Comparison of ENCODE assay signal across 9 mouse cellular contexts in the genomic region with DNA sequence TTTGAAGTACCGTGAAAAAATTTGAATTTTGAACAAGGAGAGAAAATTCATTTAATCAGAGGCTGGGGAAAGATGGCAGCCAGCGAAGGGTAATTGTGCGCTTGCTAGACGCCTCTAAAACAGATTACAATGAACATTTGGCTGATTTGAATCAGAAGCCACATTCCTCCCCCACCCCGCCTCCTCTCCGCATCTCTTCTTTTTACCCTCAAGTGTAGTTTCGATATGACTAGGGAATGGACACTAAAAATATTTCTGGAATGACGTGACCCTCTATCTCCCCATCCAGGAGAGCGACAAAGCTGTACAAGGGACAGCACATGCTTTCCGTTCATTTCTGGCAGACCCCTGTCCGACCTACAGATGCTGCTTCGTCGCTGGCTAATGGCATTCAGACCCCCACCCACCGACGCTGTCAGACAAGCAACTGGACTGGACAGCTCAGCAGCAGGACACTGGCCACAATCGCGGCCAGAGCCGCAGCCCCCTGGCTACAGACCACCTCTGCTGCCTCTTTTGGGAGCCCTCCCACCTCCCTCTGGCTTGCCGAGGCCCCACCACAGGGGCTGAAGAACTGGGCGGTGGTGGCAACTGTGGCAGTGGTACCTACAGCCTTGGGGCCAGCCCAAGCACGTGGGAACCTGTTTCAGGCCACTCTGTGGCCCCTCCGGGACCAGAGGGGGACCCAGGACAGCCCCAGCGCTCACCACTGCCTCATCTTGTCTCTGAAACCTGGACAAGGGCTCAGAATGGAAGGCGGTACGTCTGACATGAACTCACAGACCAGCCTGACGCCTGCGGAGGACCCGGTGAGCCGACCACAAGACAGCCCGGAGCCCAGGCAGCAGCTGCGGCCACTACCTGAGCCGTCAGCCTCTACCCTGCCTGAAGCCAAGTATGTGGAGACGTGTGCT. TPM values are rescaled to one million over a fixed set of nuclear protein-coding genes. Genes with fewer than 3 reads are reported as not detected.
A peak's percentile ranks its signal among the peaks of the same experiment; 100 is the strongest.
DNase-seq lines count a peak whose midpoint lies in the region; ATAC-seq lines count a peak whose summit lies in the region.
"Had no signal": no experiment of that assay in that cellular context is flagged by ENCODE, and none has a peak within 500 bp of the region (broad histone marks: within the 10 kb centered on the region; RNA-seq: fewer than 3 reads in every experiment).

A gene (plus strand): TSS at position 321 of the 914 bp plus-strand sequence.

- H3K36me3 ChIP-seq in lung, embryonic 15.5 days, result no peaks in the 10 kb centered on the region
- no peaks in the 10 kb centered on the region for H3K36me3 ChIP-seq in embryonic facial prominence, embryonic 15.5 days
- H3K36me3 ChIP-seq: neural tube, embryonic 13.5 days had no signal

- 0 out of 2 replicates have a peak, but pooled peaks have one; percentile 17 for ATAC-seq in lung, embryonic 15.5 days (ENCODE audit: borderline replicate concordance, extremely low read depth, low FRiP score, low TSS enrichment)
- no peak; the same call in 1 of the 2 replicates for ATAC-seq in embryonic facial prominence, embryonic 15.5 days (ENCODE audit: insufficient number of reproducible peaks, low FRiP score, low TSS enrichment, low read depth)
- ATAC-seq in megakaryocyte, adult 5-6 weeks (ENCODE audit: poor library complexity, severe bottlenecking), result no peak

- no peaks in the 10 kb centered on the region for H3K27me3 ChIP-seq in lung, embryonic 15.5 days
- H3K27me3 ChIP-seq in embryonic facial prominence, embryonic 15.5 days, result no peaks in the 10 kb centered on the region
- H3K27me3 ChIP-seq: neural tube, embryonic 13.5 days had no signal

- no peak within 1 kb of the TSS for H3K4me3 ChIP-seq in lung, embryonic 15.5 days
- H3K4me3 ChIP-seq in embryonic facial prominence, embryonic 15.5 days (replicated peaks), result no peak within 1 kb of the TSS
- H3K4me3 ChIP-seq: neural tube, embryonic 13.5 days had no signal

- WGBS in lung, embryonic 15.5 days, result 63% methylated on average over 33 of the region's 33 CpGs
- whole genome bisulfite sequencing in embryonic facial prominence, embryonic 15.5 days, result 60% methylated on average over 33 of the region's 33 CpGs

- DNase-seq in lung, postnatal 36 days, result no peak
- no peak for DNase-seq in heart, postnatal 25 days (ENCODE audit: low spot score)
- peak; percentile 45 to 59 for DNase-seq in right cerebral cortex, adult 2 months (ENCODE audit: low spot score in 2 of 2)
- DNase-seq in c-Kit-positive CD71-positive TER-119-positive erythroid progenitor cells, embryonic 14.5 days (ENCODE audit: low spot score), result no peak
- no peak for DNase-seq in kidney, postnatal 14 days

- H3K4me2 ChIP-seq in lung, embryonic 15.5 days, result peak within 1 kb of the TSS; percentile 30
- H3K4me2 ChIP-seq in embryonic facial prominence, embryonic 15.5 days (replicated peaks), result peak within 1 kb of the TSS; percentile 17; the same call in 1 of the 2 replicates

- intact Hi-C loops in heart, postnatal 25 days (cut with DNase I), result loop anchor here (5.0 kb wide), 3 partner anchors 52 to 77 kb away; a partner anchor contains a TSS

- peak within 1 kb of the TSS; percentile 45 for H3K27ac ChIP-seq in lung, embryonic 15.5 days
- peak within 1 kb of the TSS; percentile 83 for H3K27ac ChIP-seq in embryonic facial prominence, embryonic 15.5 days (replicated peaks)
- H3K27ac ChIP-seq: neural tube, embryonic 13.5 days had no signal

- H3K4me1 ChIP-seq in lung, embryonic 15.5 days, result peaks cover 17% of the 10 kb centered on the region
- peaks cover 41% of the 10 kb centered on the region for H3K4me1 ChIP-seq in embryonic facial prominence, embryonic 15.5 days

- H3K9ac ChIP-seq in lung, embryonic 15.5 days, result no peak within 1 kb of the TSS
- H3K9ac ChIP-seq in embryonic facial prominence, embryonic 15.5 days, result no peak within 1 kb of the TSS
- H3K9ac ChIP-seq: neural tube, embryonic 13.5 days had no signal

- no peaks in the 10 kb centered on the region for H3K9me3 ChIP-seq in lung, embryonic 15.5 days
- no peaks in the 10 kb centered on the region for H3K9me3 ChIP-seq in embryonic facial prominence, embryonic 15.5 days (replicated peaks)
- H3K9me3 ChIP-seq: neural tube, embryonic 13.5 days had no signal

RNA-seq across cellular contexts. Expression of the gene that starts here (rescaled TPM):
- 0.48 and 0.64 TPM in 2 replicates for polyA plus RNA-seq in lung, embryonic 15.5 days (2015; fragmentation: Nextera tagmentation; extraction: Ambion mirVana)
- polyA plus RNA-seq in embryonic facial prominence, embryonic 15.5 days (2015; fragmentation: Nextera tagmentation; extraction: Ambion mirVana), result 1.9 and 2.8 TPM in 2 replicates
- 10 to 100 TPM; 62.6 to 64.4 TPM for total RNA-seq in heart, postnatal 25 days (2021)
- total RNA-seq in megakaryocyte, adult 5-6 weeks (2015), result not detected in 2 replicates
- not detected in 2 replicates for total RNA-seq in megakaryocyte, adult 5-6 weeks (2017)

Comparison
In these comparisons a context has a peak if more than half of its experiments do, and no peak if none do; other contexts are left out.
1. RNA of the gene that starts here (total RNA-seq): 62.6 to 64.4 TPM in heart, postnatal 25 days; not detected in megakaryocyte, adult 5-6 weeks; every median in the first group is over 10 times any median in the second.
2. Peak in ATAC-seq, H3K27ac ChIP-seq and H3K4me2 ChIP-seq in lung, embryonic 15.5 days; RNA of the gene not detected or under 1 TPM.
3. DNase-seq: peak in right cerebral cortex, adult 2 months (2 of 2); none in lung, postnatal 36 days (single experiment), heart, postnatal 25 days (single experiment), c-Kit-positive CD71-positive TER-119-positive erythroid progenitor cells, embryonic 14.5 days (single experiment) and kidney, postnatal 14 days (single experiment).